Mouse (Mus musculus): ENCODE measurements at regions not wholly inside any gene's neighbourhood (a gene's known extent, or its start where the extent isn't known, plus 50 kb on each side); places are given as distances from the start of the nearest gene placed in this dataset.

DNA sequence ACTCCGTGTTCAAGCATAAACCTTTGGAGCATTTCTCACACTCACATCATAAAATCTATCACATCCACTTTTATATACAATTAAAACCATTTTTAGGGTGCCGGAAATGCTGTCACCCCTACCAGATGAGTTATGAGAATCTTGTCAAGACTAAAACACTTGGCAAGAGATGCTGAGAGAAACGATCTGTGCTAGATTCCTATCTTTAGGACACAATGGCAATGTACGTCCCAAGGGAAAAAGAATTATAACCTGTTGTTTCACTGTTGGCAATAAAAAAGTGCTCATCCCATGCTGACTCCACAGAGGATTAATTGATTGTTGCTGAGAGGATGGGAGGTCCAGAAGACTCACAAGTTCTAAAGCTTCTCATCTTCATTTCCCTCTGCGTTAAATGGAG is 389.7 kb upstream of the C030005K15Rik start:
- no peak for TF ChIP-seq POLR2A (IDR thresholded peaks at IDR 0.05; ENCODE audit: borderline replicate concordance, insufficient read depth, low read length)
- no peak for TF ChIP-seq CTCF (IDR thresholded peaks at IDR 0.05; ENCODE audit: borderline replicate concordance, insufficient read depth, low read depth, low read length)

Data from cerebellum, adult 2 months (tissue).